Mouse (Mus musculus): Measurements from ENCODE around the gene Acy3.

DNA sequence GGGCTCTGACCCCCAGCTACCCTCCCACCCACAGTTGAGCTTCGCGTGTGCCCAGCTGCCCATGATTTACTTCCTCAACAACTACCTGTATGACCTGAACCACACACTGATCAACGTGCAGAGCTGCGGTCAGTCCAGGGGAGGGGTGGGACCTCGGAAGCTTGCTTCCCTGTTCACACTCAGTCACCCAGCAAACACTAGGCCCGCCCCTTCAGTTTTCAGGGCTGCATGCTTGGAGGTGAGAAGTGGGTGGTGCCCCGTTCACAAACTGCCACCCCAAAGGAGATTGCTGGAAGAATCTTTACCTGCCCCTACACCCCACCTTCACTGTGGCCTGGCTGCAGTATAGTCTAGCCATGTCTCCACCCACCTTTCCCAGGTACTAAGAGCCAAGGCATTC lies 44.1 kb upstream of the Acy3 start:
- TF ChIP-seq CTCF (IDR thresholded peaks at IDR 0.05; ENCODE audit: low read depth) (no peak), EP300 (IDR thresholded peaks at IDR 0.05; ENCODE audit: low read depth) (no peak)

Measured in liver, embryonic 14.5 days (tissue).